Mouse (Mus musculus) thymus, postnatal 10 days (tissue): ENCODE measurements around the gene Tbx6.

ENCODE experiments used
- DNase-seq, 2 experiments: peaks; one replicate each; pipeline ENCODE4 v3.0.0; 2021; ENCODE audit warnings: low spot score in 2 of 2

Tbx6 gene

GRCm38 (mm10) chr7:126794271-126794605 lies 13.0 kb downstream of the Tbx6 start:
- no peak for DNase-seq

GRCm38 (mm10) chr7:126795387-126796317 lies 14.4 kb downstream of the Tbx6 start:
- DNase-seq: no peak

- DNase-seq: peak; percentile 16 to 44
These were observed 15.2 kb downstream of the Tbx6 start for GRCm38 (mm10) chr7:126796350-126796932.

DNA sequence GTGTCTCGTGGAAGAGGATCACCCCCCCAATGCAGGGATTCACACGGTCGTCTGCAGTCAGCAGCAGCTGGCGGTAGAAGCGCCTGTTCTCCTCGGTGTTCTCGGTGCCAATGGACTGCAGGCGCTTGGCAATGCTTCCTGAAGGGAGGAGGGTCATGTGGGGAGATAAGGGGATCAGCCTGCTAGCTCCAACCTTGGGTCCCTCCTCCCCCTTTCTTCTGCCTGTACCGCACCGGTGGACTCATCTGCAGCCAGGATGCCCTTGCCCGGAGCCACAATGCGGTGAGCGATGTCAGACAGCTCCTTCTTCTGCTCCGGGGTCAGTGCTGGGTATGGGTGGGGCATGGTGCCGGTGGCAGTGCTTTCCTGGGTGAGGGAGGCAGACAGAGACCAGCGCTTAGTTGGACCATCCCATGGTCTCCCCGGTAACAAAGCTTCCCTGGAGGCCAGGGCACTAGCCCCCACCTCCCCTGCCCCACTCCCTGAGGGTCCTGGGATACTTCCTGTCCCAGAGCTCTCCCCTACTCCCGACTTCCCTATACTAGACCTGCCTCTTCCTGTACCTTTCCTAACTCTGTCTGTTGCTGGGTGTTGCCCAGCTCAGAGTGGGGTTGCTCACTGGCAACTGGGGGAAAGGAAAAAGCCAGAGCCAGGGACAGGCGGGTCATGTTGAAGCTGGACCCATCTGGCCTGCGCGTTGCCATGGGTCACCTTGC lies 16.3 kb downstream of the Tbx6 start, which contains the start of gene Fam57b:
TSS of gene Fam57b (plus strand) at position 258 of the 716 bp plus-strand sequence.
- DNase-seq: no peak

GRCm38 (mm10) chr7:126798127-126799049 lies 17.1 kb downstream of the Tbx6 start:
- peak in 1 of 2 experiments; percentile 51 for DNase-seq

DNA sequence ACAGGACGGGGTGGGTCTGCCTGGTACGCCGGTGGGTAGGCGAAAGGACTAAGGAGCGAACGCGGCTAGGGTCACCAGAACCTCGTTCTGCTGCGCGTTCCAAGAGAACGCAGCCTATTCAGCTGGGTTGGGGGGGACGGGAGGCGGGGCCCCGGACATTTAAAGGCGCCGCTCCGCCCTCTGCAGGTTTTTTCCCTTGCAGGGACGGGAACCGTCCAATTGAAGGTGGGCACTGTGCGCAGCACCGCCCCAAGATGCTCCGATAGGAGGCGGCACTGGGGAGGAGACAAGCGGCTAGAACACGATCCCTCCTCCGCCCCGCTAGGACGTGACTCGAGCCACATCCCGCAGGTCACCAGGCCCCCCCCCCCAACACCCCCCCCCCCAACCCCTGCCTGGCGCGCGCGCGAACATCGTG lies 17.8 kb downstream of the Tbx6 start:
- peak; percentile 94 to 97 for DNase-seq

DNA sequence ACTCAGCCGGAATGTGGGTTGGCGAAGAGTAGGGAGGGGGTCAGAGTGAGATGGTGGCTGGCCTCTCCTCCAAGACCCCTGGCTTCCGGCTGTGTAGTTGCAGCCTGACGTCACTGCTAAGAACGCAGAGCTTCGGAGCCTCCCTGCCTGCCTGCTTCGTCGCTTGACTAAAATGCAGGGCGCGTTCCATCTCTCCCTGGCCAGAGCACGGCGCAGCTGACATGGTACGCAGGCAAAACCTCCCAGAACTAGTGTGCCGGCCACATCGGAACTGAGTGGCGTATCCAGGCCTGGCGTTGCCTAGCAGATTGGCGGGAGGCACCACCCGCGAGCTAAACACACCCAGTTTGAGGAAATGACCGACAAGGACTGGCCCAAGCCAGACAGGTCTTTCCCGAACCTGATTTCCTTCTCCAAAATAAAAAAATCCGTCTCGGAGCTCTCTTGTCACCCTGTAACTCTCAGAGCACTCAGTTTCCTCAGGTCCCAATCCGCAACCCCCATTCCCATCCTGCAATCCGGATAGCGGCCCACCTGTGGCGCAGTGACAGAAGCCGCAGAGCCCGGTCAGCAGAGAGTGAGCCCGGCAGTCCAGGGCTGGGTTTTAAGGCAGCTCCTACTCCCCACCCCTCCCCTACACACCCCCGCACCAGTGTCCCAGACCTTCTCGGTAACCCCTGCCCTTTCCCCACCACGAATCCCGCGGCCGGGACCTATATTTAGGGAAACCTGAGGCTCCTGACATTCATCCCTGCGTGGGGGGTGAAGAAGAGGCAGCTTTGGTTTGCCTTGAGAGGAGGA lies 18.4 kb downstream of the Tbx6 start:
- peak in 1 of 2 experiments; percentile 30 for DNase-seq

- no peak for DNase-seq
These were observed 19.2 kb downstream of the Tbx6 start for GRCm38 (mm10) chr7:126800269-126801056.

DNA sequence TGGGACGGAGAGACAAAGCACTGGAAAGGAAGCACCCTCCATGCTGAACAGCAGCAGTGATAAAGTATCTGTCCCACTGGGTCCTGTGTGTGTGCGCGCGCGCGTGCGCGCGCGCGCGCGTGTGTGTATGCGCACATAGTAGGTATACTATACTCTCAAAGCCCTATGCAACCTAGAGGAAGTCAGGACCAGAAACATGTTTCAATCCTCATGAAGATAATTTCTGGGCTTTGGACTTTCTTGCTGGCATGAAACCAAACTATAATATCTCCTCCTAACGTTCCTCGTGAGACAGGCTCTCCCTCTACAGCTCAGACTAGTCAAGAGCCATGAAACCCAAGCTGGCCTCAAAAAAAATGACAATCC lies 19.8 kb downstream of the Tbx6 start:
- DNase-seq: no peak

GRCm38 (mm10) chr7:126802134-126802889 lies 21.0 kb downstream of the Tbx6 start:
- DNase-seq: no peak

- DNase-seq: no peak
These were observed 21.9 kb downstream of the Tbx6 start for GRCm38 (mm10) chr7:126803181-126803580.

DNA sequence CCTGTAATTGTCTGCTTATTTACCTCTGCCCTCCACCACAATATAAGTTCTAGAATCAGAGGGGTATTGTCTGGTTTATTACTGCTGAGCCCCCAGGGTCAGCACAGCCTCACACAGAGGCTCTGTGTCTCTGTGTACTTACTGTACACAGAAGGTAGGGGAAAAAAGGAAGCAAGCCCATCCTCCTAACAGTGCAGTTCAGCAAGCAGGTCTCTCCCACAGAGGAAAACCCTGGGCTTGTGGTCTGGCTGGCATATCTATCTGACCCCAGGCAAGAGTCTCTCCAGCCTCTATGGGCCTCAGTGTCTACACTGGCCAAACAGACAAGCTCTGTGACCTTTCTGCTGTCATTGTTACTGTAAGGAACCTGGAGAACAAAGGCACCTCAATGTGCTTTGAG lies 22.5 kb downstream of the Tbx6 start:
- no peak for DNase-seq

GRCm38 (mm10) chr7:126806956-126807355 lies 25.7 kb downstream of the Tbx6 start:
- DNase-seq: no peak

- no peak for DNase-seq
These were observed 26.1 kb downstream of the Tbx6 start for GRCm38 (mm10) chr7:126807405-126807804.

- peak in 1 of 2 experiments; percentile 33 for DNase-seq
These were observed 27.6 kb downstream of the Tbx6 start for GRCm38 (mm10) chr7:126808703-126809455.

GRCm38 (mm10) chr7:126809723-126810369 lies 28.6 kb downstream of the Tbx6 start:
- no peak for DNase-seq

DNA sequence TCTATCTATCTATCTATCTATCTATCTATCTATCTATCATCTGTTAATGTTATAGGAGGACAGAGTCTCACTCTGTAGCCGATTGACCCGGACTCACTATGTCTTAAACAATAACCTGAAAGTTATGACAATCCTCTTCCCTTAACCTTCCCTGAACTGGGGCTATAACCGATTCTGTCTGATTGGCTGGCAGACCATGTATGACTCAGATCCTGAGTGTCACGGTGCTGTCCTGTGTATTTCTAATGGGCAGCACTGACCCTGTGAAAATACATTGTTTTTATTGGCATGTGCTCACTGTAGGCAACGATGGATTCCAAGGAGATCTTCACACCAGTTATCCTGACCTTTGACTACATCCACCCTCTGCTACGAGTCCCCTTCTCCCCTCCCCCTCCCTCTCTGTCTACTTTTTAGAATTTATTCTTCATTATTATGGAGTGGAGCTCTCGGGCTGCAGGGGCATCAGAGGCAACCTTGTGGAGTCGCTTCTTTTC lies 34.5 kb downstream of the Tbx6 start:
- no peak for DNase-seq

- no peak for DNase-seq
These were observed 35.2 kb downstream of the Tbx6 start for GRCm38 (mm10) chr7:126816494-126816893.
